Mouse (Mus musculus) mouse trophoblast stem cell (cell line): ENCODE measurements around the gene Morn2.

ENCODE experiments used
- in situ Hi-C, 2 experiments: fragments of 300-500 bp; cut with MseI, MboI; formaldehyde crosslinking; loops; 2 replicates in 1 of 2; 3 replicates in 1 of 2; pipeline ENCODE4 v1.15.1; 2025

Morn2 gene

DNA sequence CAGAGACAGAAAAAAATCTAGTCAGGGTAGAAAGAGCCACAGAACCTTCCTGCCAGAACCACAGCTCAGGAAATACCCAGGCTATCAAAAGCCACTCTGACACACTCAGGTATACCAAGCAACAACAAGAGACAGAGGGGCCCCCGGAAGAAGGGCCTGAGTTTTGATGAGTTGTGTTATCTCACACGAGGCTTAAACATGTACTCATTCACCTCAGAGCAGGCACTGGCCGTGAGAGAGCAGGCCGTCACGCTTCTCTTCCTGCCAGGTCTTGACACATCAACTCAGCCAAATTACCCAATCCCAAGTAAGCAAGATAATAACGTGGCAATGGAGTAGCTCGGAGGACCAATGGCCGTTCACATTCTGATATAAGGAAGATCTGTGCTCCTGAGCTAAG, 33.7 kb downstream of the Morn2 start:
- in situ Hi-C loops: no loop called here

DNA sequence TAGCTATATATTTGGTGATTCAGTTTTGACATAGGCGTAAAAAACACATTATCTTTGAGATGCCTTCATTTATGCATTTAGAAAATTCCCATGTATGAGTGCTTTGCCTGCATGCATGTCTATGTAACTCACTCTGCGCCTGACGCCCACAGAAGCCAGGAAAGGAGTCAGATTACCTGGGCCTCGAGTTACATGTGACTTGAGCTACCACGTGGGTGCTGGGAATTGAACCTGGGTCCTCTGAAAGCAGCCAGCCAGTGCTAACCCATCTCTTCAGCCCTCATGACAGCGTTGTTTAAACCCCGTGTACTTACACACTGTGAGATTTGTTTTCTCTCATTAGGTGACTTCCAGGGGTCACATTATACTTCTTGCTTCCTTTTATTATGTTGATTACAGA, 34.5 kb downstream of the Morn2 start:
- in situ Hi-C loops: no loop called here

DNA sequence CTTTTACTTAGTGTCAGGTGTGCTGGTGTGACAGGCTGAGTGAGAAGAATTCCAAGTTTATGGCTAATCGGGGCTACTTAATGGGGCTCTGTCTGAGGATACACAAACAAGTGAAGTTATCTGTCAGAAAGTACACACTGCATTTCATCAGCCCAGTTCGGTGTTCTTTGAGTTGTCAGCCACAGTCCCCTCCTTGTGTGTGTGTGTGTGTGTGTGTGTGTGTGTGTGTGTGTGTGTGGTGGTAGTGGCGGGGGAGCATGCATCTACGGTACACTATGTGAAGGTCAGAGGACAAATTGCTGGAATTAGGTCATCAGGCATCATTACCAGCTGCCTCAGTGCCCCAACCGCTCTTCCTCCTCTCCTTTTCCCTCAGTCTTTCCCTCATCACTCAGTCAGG, 35.5 kb downstream of the Morn2 start:
- in situ Hi-C loops: no loop called here

DNA sequence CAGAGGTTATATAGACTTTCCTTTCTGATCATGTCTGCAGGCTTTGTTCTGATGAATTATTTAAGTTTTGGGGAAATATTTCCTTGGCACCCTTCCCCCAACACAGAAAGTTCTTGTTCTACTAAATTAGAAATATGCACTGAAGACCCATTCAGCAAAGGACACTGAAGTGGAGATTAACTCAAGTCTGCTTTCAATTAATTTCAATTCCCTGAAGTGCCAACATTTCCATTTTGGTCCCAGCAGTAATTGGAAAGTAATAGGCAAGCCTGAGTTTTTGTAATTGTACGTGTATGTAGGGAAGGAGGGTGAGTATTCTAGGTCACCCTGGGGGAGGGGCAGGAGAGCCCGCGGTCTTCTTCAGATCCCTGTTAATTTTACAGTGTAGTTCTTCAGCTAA, 36.4 kb downstream of the Morn2 start:
- in situ Hi-C loops: no loop called here

DNA sequence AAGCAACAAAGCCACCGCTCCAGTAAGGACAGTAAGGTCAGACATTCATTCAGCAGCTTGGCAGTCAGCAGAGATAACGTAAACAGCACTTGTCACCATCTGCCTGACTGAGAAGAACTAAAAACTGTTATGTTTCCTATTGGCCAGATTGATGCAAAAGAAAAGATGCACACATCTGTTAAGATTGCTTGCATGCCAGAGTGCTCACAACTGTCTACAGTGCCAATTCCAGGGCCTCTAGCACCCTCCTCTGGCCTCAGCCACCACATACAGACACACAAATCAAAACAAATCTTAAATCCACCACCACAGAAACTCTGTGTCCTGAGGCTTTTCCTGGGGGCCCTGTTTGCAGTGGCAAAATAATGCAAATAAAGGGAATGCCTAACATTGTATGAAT, 42.4 kb downstream of the Morn2 start:
- in situ Hi-C loops: no loop called here

DNA sequence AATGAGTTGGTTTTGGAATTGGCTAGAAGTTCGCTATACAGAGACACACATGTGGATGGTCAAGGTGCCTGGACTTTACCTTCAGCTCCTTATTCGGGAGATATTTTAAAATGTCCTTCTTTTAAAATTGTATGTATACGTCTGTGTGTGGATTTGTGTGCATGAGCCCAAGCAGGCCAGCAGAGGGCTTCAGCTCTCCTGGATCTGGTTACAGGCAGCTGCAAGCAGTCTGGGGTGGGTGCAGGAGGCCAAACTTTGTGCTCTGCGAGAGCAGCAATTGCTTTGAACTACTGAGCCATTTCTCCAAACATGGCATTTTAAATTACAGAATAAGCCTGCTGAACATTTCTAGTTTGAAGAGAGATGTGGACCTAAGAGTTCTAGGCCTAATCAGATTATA, 55.3 kb downstream of the Morn2 start:
- in situ Hi-C loops: no loop called here

DNA sequence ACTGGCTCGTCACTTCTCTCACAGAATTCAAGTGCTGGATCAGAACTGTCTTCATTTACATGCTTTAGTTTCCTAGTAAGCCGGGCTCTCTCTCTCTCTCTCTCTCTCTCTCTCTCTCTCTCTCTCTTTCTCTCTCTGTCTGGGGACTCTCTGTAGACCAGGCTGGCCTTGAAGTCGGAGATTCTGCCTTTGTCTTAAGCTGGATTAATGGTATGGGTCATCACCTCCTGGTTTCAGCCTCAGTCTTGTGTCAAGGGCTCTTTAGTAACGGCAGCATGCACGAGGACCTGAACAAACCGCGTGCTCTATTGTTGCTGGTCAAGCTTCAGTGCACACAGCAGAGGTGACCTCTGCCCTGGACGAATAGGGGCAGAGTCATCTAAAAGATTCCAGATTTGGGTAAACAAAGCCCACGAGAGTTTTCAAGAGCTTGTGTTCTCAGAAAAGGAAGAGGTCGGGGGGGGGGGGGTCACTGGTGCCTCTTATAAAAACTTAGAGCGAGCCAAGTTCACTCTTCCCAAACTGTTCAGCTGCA, 56.7 kb downstream of the Morn2 start:
- in situ Hi-C loops: no loop called here
